Mouse (Mus musculus) MEL (cell line): ENCODE measurements around the gene 1700029H14Rik. TPM values are rescaled to one million over a fixed set of nuclear protein-coding genes. Genes with fewer than 3 reads are reported as not detected.

Experiments
- DNase-seq: peaks from one replicate; pipeline ENCODE4 v3.0.0; 2011; ENCODE audit warnings: low read depth, low spot score
- H3K27ac ChIP-seq: 2 replicates; pipeline ENCODE4 v1.5.1; 2012; ENCODE audit warnings: low read depth, mild to moderate bottlenecking, control low read depth, low read length, moderate library complexity; ENCODE audit not compliant: control insufficient read depth
- H3K27me3 ChIP-seq, 2 experiments: fragments of 150-350 bp in 1 of 2; sonication (generic) in 1 of 2; 2 replicates each; pipeline ENCODE4 v1.6.1; 2012; ENCODE audit warnings: low read length in 2 of 2, mild to moderate bottlenecking in 2 of 2, improper control_type of control experiment in 1 of 2, moderate library complexity in 1 of 2; ENCODE audit not compliant: insufficient read depth in 2 of 2, control insufficient read depth in 1 of 2
- H3K36me3 ChIP-seq, 2 experiments: 2 replicates each; pipeline ENCODE4 v1.6.1; 2012 to 2014; ENCODE audit warnings: low read length in 2 of 2, improper control_type of control experiment in 1 of 2, inconsistent platforms in 1 of 2, mild to moderate bottlenecking in 1 of 2; ENCODE audit not compliant: insufficient read depth in 2 of 2, control insufficient read depth in 1 of 2
- H3K4me1 ChIP-seq, 2 experiments: fragments of 150-350 bp in 1 of 2; sonication (generic) in 1 of 2; 2 replicates each; pipeline ENCODE4 v1.6.1; 2012; ENCODE audit warnings: low read length in 2 of 2, improper control_type of control experiment in 1 of 2, mild to moderate bottlenecking in 1 of 2; ENCODE audit not compliant: insufficient read depth in 2 of 2, control insufficient read depth in 1 of 2
- H3K4me3 ChIP-seq, 2 experiments: fragments of 150-350 bp in 1 of 2; sonication (generic) in 1 of 2; 2 replicates each; pipeline ENCODE4 v1.5.1; 2012; ENCODE audit warnings: low read depth in 2 of 2, low read length in 2 of 2, mild to moderate bottlenecking in 2 of 2, moderate library complexity in 2 of 2, control low read depth in 1 of 2, improper control_type of control experiment in 1 of 2; ENCODE audit not compliant: control insufficient read depth in 1 of 2, insufficient read depth in 1 of 2
- H3K79me2 ChIP-seq: 2 replicates; pipeline ENCODE4 v1.6.1; 2012; ENCODE audit warnings: mild to moderate bottlenecking, low read length, moderate library complexity; ENCODE audit not compliant: control insufficient read depth, poor library complexity, insufficient read depth
- H3K9ac ChIP-seq: 2 replicates; pipeline ENCODE4 v1.6.1; 2012; ENCODE audit warnings: low read depth, mild to moderate bottlenecking, control low read depth, low read length, moderate library complexity; ENCODE audit not compliant: control insufficient read depth, poor library complexity, severe bottlenecking
- H3K9me3 ChIP-seq: fragments of 150-350 bp; sonication (generic); replicated peaks from 2 replicates; pipeline ENCODE4 v1.6.1; 2012; ENCODE audit warnings: mild to moderate bottlenecking, low read length, improper control_type of control experiment, moderate library complexity; ENCODE audit not compliant: insufficient read depth
- CHD1 ChIP-seq: IDR thresholded peaks from 2 replicates; pipeline ENCODE4 v1.6.1; 2012; ENCODE audit warnings: low read depth, mild to moderate bottlenecking, inconsistent platforms, low read length, improper control_type of control experiment
- CTCF ChIP-seq, 3 experiments: IDR thresholded peaks in 2 of 3; conservative IDR thresholded peaks in 1 of 3; 2 replicates each; pipeline ENCODE4 v1.5.1; 2011 to 2012; ENCODE audit warnings: low read length in 3 of 3, low read depth in 2 of 3, mild to moderate bottlenecking in 2 of 3, improper control_type of control experiment in 1 of 3, inconsistent platforms in 1 of 3, mixed read lengths in 1 of 3, moderate library complexity in 1 of 3; ENCODE audit not compliant: control insufficient read depth in 1 of 3, insufficient read depth in 1 of 3, poor library complexity in 1 of 3, severe bottlenecking in 1 of 3
- E2F4 ChIP-seq: IDR thresholded peaks from 2 replicates; pipeline ENCODE4 v1.6.1; 2011; ENCODE audit warnings: low read depth, low read length, improper control_type of control experiment, borderline replicate concordance
- ETS1 ChIP-seq: IDR thresholded peaks from 2 replicates; pipeline ENCODE4 v1.6.1; 2012; ENCODE audit warnings: low read depth, mild to moderate bottlenecking, inconsistent platforms, low read length, improper control_type of control experiment, moderate library complexity
- GATA1 ChIP-seq: IDR thresholded peaks from 2 replicates; pipeline ENCODE4 v1.6.1; 2011; ENCODE audit warnings: low read depth, low read length, improper control_type of control experiment
- HCFC1 ChIP-seq: IDR thresholded peaks from 2 replicates; pipeline ENCODE4 v1.6.1; 2012; ENCODE audit warnings: low read depth, mild to moderate bottlenecking, inconsistent platforms, low read length, improper control_type of control experiment, moderate library complexity
- JUND ChIP-seq: IDR thresholded peaks from 2 replicates; pipeline ENCODE4 v1.6.1; 2011; ENCODE audit warnings: low read depth, mild to moderate bottlenecking, improper control_type of control experiment, low read length
- MAFK ChIP-seq: IDR thresholded peaks from 2 replicates; pipeline ENCODE4 v1.6.1; 2011; ENCODE audit warnings: low read depth, mild to moderate bottlenecking, low read length, improper control_type of control experiment, borderline replicate concordance
- MAX ChIP-seq: IDR thresholded peaks from 2 replicates; pipeline ENCODE4 v1.6.1; 2011; ENCODE audit warnings: low read length, improper control_type of control experiment
- MAZ ChIP-seq: IDR thresholded peaks from 2 replicates; pipeline ENCODE4 v1.6.1; 2012; ENCODE audit warnings: low read depth, mild to moderate bottlenecking, inconsistent platforms, low read length, improper control_type of control experiment
- MXI1 ChIP-seq: IDR thresholded peaks from 2 replicates; pipeline ENCODE4 v1.6.1; 2011; ENCODE audit warnings: mild to moderate bottlenecking, low read depth, low read length, improper control_type of control experiment
- MYC ChIP-seq: IDR thresholded peaks from 2 replicates; pipeline ENCODE4 v1.6.1; 2011; ENCODE audit warnings: low read depth, mild to moderate bottlenecking, low read length, improper control_type of control experiment, moderate library complexity
- NRF1 ChIP-seq: IDR thresholded peaks from 2 replicates; pipeline ENCODE4 v1.6.1; 2014; ENCODE audit warnings: low read depth, mild to moderate bottlenecking, inconsistent platforms, low read length, improper control_type of control experiment, moderate library complexity; ENCODE audit not compliant: poor library complexity, insufficient read depth, severe bottlenecking
- POLR2A ChIP-seq, 2 experiments: IDR thresholded peaks; 2 replicates each; pipeline ENCODE4 v1.6.1; 2011 to 2012; ENCODE audit warnings: low read length in 2 of 2, mild to moderate bottlenecking in 2 of 2, control low read depth in 1 of 2, improper control_type of control experiment in 1 of 2, low read depth in 1 of 2, moderate library complexity in 1 of 2; ENCODE audit not compliant: control insufficient read depth in 1 of 2, insufficient read depth in 1 of 2, poor library complexity in 1 of 2
- POLR2AphosphoS5 ChIP-seq: IDR thresholded peaks from 2 replicates; pipeline ENCODE4 v1.6.1; 2012; ENCODE audit warnings: low read depth, borderline replicate concordance, mild to moderate bottlenecking, inconsistent platforms, low read length, moderate library complexity, mixed read lengths
- RAD21 ChIP-seq: IDR thresholded peaks from 2 replicates; pipeline ENCODE4 v1.6.1; 2011; ENCODE audit warnings: mild to moderate bottlenecking, low read depth, low read length, improper control_type of control experiment
- RCOR1 ChIP-seq: IDR thresholded peaks from 2 replicates; pipeline ENCODE4 v1.6.1; 2012; ENCODE audit warnings: low read depth, mild to moderate bottlenecking, inconsistent platforms, low read length, improper control_type of control experiment
- SIN3A ChIP-seq: IDR thresholded peaks from 2 replicates; pipeline ENCODE4 v1.6.1; 2012; ENCODE audit warnings: low read length, improper control_type of control experiment, inconsistent platforms
- SMC3 ChIP-seq: IDR thresholded peaks from 2 replicates; pipeline ENCODE4 v1.6.1; 2011; ENCODE audit warnings: low read depth, low read length, improper control_type of control experiment
- TBP ChIP-seq: IDR thresholded peaks from 2 replicates; pipeline ENCODE4 v1.8.0; 2011; ENCODE audit warnings: low read depth, low read length, improper control_type of control experiment
- TCF12 ChIP-seq: IDR thresholded peaks from 2 replicates; pipeline ENCODE4 v1.6.1; 2014; ENCODE audit warnings: low read depth, mild to moderate bottlenecking, inconsistent platforms, low read length, improper control_type of control experiment, moderate library complexity
- USF1 ChIP-seq: IDR thresholded peaks from 2 replicates; pipeline ENCODE4 v1.6.1; 2014; ENCODE audit warnings: low read depth, mild to moderate bottlenecking, inconsistent platforms, low read length, improper control_type of control experiment, moderate library complexity
- ZKSCAN1 ChIP-seq: IDR thresholded peaks from 2 replicates; pipeline ENCODE4 v1.6.1; 2012; ENCODE audit warnings: low read depth, mild to moderate bottlenecking, inconsistent platforms, low read length, improper control_type of control experiment, moderate library complexity
- ZMIZ1 ChIP-seq: IDR thresholded peaks from 2 replicates; pipeline ENCODE4 v1.6.1; 2012; ENCODE audit warnings: low read depth, mild to moderate bottlenecking, inconsistent platforms, low read length, improper control_type of control experiment, moderate library complexity
- polyA plus RNA-seq, 2 experiments: library from polyadenylated mRNA; stranded (reverse) in 1 of 2; unstranded in 1 of 2; fragments of >175 nt in 1 of 2; fragments of >200 nt in 1 of 2; gene quantifications; 2 replicates each; pipeline versions ENCODE4 v1.2.1 to v1.2.4; 2012; ENCODE audit warnings: low replicate concordance in 2 of 2, low read depth in 1 of 2; ENCODE audit not compliant: insufficient read length in 2 of 2, insufficient read depth in 1 of 2, missing spikeins in 1 of 2
- total RNA-seq: library from RNA; depleted of rRNA; stranded (reverse); fragments of 300-350 nt; gene quantifications from 2 replicates; pipeline ENCODE4 v1.2.3, GENCODE M21; 2012

Gene 1700029H14Rik
- total and polyA plus RNA-seq, 3 experiments: 0.06 TPM; not detected in 2

GRCm38 (mm10) chr8:13512677-13513076 lies 49.6 kb downstream of the 1700029H14Rik start:
- Histone ChIP-seq H3K27me3 (no peaks in the 10 kb centered on the region), H3K27ac (no peak overlapping the region)
- TF ChIP-seq POLR2A (IDR thresholded peaks at IDR 0.05; ENCODE audit: control insufficient read depth in 1 of 2, insufficient read depth in 1 of 2, low read depth in 1 of 2, low read length in 2 of 2, poor library complexity in 1 of 2): no peak
- peak; percentile 51; the same call in 1 of the 2 replicates for TF ChIP-seq USF1
- TF ChIP-seq TBP: no peak
- TF ChIP-seq ETS1: peak; percentile 39; the same call in 1 of the 2 replicates
- no peak for TF ChIP-seq ZMIZ1
- TF ChIP-seq GATA1: no peak
- no peak for TF ChIP-seq RCOR1
- no peak; the same call in 1 of the 2 replicates for TF ChIP-seq MAX
- peak; percentile 38; the same call in 1 of the 2 replicates for TF ChIP-seq MYC
- no peak for TF ChIP-seq E2F4
- TF ChIP-seq ZKSCAN1: no peak
- no peak for TF ChIP-seq JUND
- TF ChIP-seq SMC3: no peak
- peak; percentile 56; the same call in 1 of the 2 replicates for TF ChIP-seq NRF1
- TF ChIP-seq MAFK: no peak
- no peak for TF ChIP-seq RAD21
- no peak for TF ChIP-seq MAZ
- peak; percentile 34; the same call in 1 of the 2 replicates for TF ChIP-seq SIN3A

GRCm38 (mm10) chr8:13512016-13512415 lies 50.2 kb downstream of the 1700029H14Rik start:
- peaks cover 20 to 29% of the 10 kb centered on the region in 2 experiments for H3K4me1 ChIP-seq
- H3K79me2 ChIP-seq: no peaks in the 10 kb centered on the region
- DNase-seq: no peak
- no peak for TF ChIP-seq MXI1
- TF ChIP-seq TCF12: no peak
- no peak for TF ChIP-seq RCOR1
- TF ChIP-seq JUND: no peak
- no peak for TF ChIP-seq ZMIZ1
- TF ChIP-seq HCFC1: no peak
- TF ChIP-seq E2F4: no peak
- no peak for TF ChIP-seq USF1
- no peak for TF ChIP-seq POLR2AphosphoS5
- no peak for TF ChIP-seq CHD1
- no peak for TF ChIP-seq CTCF (IDR thresholded peaks at IDR 0.05 in 2 of 3, conservative IDR thresholded peaks at IDR 0.05 in 1 of 3; ENCODE audit: control insufficient read depth in 1 of 3, insufficient read depth in 1 of 3, low read depth in 2 of 3, low read length in 3 of 3, poor library complexity in 1 of 3, severe bottlenecking in 1 of 3)
- no peak for TF ChIP-seq POLR2A (IDR thresholded peaks at IDR 0.05; ENCODE audit: control insufficient read depth in 1 of 2, insufficient read depth in 1 of 2, low read depth in 1 of 2, low read length in 2 of 2, poor library complexity in 1 of 2)
- no peak overlapping the region for H3K4me3 ChIP-seq
- no peaks in the 10 kb centered on the region for H3K27me3 ChIP-seq
- no peaks in the 10 kb centered on the region for H3K9me3 ChIP-seq
- H3K27ac ChIP-seq: no peak overlapping the region
- no peak overlapping the region for H3K9ac ChIP-seq
- peaks cover 0 to 22% of the 10 kb centered on the region in 2 experiments; a peak in 2 of 4 replicates for H3K36me3 ChIP-seq

More at GRCm38 (mm10) chr8:13512677-13513076, 49.6 kb downstream of the 1700029H14Rik start:
- no peaks in the 10 kb centered on the region for H3K9me3 ChIP-seq
- peaks cover 0 to 22% of the 10 kb centered on the region in 2 experiments; a peak in 2 of 4 replicates for H3K36me3 ChIP-seq
- peaks cover 20 to 29% of the 10 kb centered on the region in 2 experiments for H3K4me1 ChIP-seq
- H3K4me3 ChIP-seq: no peak overlapping the region
- no peak overlapping the region for H3K9ac ChIP-seq
- H3K79me2 ChIP-seq: no peaks in the 10 kb centered on the region
- DNase-seq: peak; percentile 57
